Mouse (Mus musculus) kidney, adult 2 months (tissue): ENCODE measurements around the gene Smyd1.

Experiments
- CTCF ChIP-seq: fragments of 200-500 bp; conservative IDR thresholded peaks from 2 replicates; pipeline ENCODE4 v1.5.1; 2011; ENCODE audit warnings: low read depth, mild to moderate bottlenecking, control low read depth, low read length, moderate library complexity, mixed read lengths; ENCODE audit not compliant: insufficient read depth, insufficient read length
- POLR2A ChIP-seq: fragments of 200-500 bp; IDR thresholded peaks from one replicate; pipeline ENCODE4 v1.6.1; 2011; ENCODE audit warnings: low read depth, low read length, control low read depth

- no peak for TF ChIP-seq CTCF
- TF ChIP-seq POLR2A = no peak
These were observed 29.2 kb upstream of the Smyd1 start for GRCm38 (mm10) chr6:71351201-71351600.
